Mouse (Mus musculus) intestine, postnatal 0 days (tissue): ENCODE data around the gene Nfkbie. TPM values are rescaled to one million over a fixed set of nuclear protein-coding genes. Genes with fewer than 3 reads are reported as not detected.

Experiments used
- ATAC-seq: fragments of 200-750 bp; cut with Nextera tagmentation; 2 replicates; pipeline ENCODE4 v1.8.0; 2017; ENCODE audit warnings: mild to moderate bottlenecking, moderate TSS enrichment, moderate library complexity
- H3K27ac ChIP-seq: fragments of 300-500 bp; sonication (generic); 2 replicates; pipeline ENCODE4 v1.5.1; 2014; ENCODE audit warnings: mild to moderate bottlenecking, low read depth, low read length, moderate library complexity
- H3K27me3 ChIP-seq: fragments of 300-500 bp; sonication (generic); replicated peaks from 2 replicates; pipeline ENCODE4 v1.6.1; 2014; ENCODE audit warnings: low read length, mixed read lengths; ENCODE audit not compliant: control insufficient read depth, insufficient read depth
- H3K36me3 ChIP-seq: fragments of 300-500 bp; sonication (generic); 2 replicates; pipeline ENCODE4 v1.6.1; 2014; ENCODE audit warnings: mild to moderate bottlenecking, moderate library complexity; ENCODE audit not compliant: control insufficient read depth, insufficient read depth
- H3K4me1 ChIP-seq: fragments of 300-500 bp; sonication (generic); replicated peaks from 2 replicates; pipeline ENCODE4 v1.6.1; 2014; ENCODE audit warnings: antibody characterized with exemption, low read length, mixed read lengths; ENCODE audit not compliant: control insufficient read depth, insufficient read depth
- H3K4me2 ChIP-seq: fragments of 300-500 bp; sonication (generic); replicated peaks from 2 replicates; pipeline ENCODE4 v1.6.1; 2014; ENCODE audit warnings: low read depth, mild to moderate bottlenecking, moderate library complexity
- H3K4me3 ChIP-seq: fragments of 300-500 bp; sonication (generic); 2 replicates; pipeline ENCODE4 v1.5.1; 2014; ENCODE audit warnings: low read depth, low read length
- H3K9ac ChIP-seq: fragments of 300-500 bp; sonication (generic); 2 replicates; pipeline ENCODE4 v1.6.1; 2014; ENCODE audit warnings: mild to moderate bottlenecking, low read depth, low read length
- H3K9me3 ChIP-seq: fragments of 300-500 bp; sonication (generic); 2 replicates; pipeline ENCODE4 v1.6.1; 2016; ENCODE audit warnings: mixed run types; ENCODE audit not compliant: control insufficient read depth
- CTCF ChIP-seq: sonication (generic); IDR thresholded peaks from 2 replicates; pipeline ENCODE4 v1.5.1; 2016; ENCODE audit warnings: low read depth, mild to moderate bottlenecking, control low read depth, antibody characterized with exemption, moderate library complexity
- WGBS: fragments of 180-500 bp; shearing (Covaris S2); extraction: QIAGEN DNeasy Blood & Tissue Kit; methylation state at CpG from one replicate; pipeline ENCODE4 v1.1.7; 2014; 5-methylcytosine and 5-hydroxymethylcytosine counted together
- polyA plus RNA-seq: library from polyadenylated mRNA; unstranded; fragments of >200 nt; fragmentation: Nextera tagmentation; extraction: Ambion mirVana; gene quantifications from 2 replicates; pipeline ENCODE4 v1.2.1, GENCODE M21; 2015

The Nfkbie gene
- polyA plus RNA-seq, 1 experiment from 2014 or later = 4.0 TPM

GRCm38 (mm10) chr17:45596631-45597396 lies 41.3 kb downstream of the Nfkbie start:
- TF ChIP-seq CTCF = peak; percentile 80
- WGBS = 57% methylated on average over 11 of the region's 11 CpGs

GRCm38 (mm10) chr17:45597787-45598186 lies 42.3 kb downstream of the Nfkbie start:
- Histone ChIP-seq H3K9ac (no peak overlapping the region), H3K4me2 (no peak overlapping the region)

More at GRCm38 (mm10) chr17:45596631-45597396, 41.3 kb downstream of the Nfkbie start:
- Histone ChIP-seq H3K27ac (no peak overlapping the region), H3K4me2 (no peak overlapping the region), H3K9ac (no peak overlapping the region), H3K9me3 (no peaks in the 10 kb centered on the region), H3K36me3 (no peaks in the 10 kb centered on the region), H3K4me3 (no peak overlapping the region), H3K4me1 (peaks cover 15% of the 10 kb centered on the region), H3K27me3 (no peaks in the 10 kb centered on the region)
- ATAC-seq = peak; percentile 42

GRCm38 (mm10) chr17:45598376-45598775 lies 42.9 kb downstream of the Nfkbie start:
- Histone ChIP-seq H3K27me3 (no peaks in the 10 kb centered on the region), H3K36me3 (no peaks in the 10 kb centered on the region), H3K9ac (no peak overlapping the region), H3K4me2 (no peak overlapping the region), H3K9me3 (no peaks in the 10 kb centered on the region), H3K4me3 (no peak overlapping the region), H3K27ac (no peak overlapping the region; the same call in 1 of the 2 replicates), H3K4me1 (peaks cover 4% of the 10 kb centered on the region; the same call in 1 of the 2 replicates)
- no peak for TF ChIP-seq CTCF
- WGBS = 79% methylated on average over 2 of the region's 2 CpGs
- ATAC-seq = no peak

More at GRCm38 (mm10) chr17:45597787-45598186, 42.3 kb downstream of the Nfkbie start:
- H3K4me1 ChIP-seq = peaks cover 10% of the 10 kb centered on the region
- 36% methylated on average over 3 of the region's 3 CpGs for WGBS
- H3K4me3 ChIP-seq = no peak overlapping the region
- TF ChIP-seq CTCF = no peak
- H3K36me3 ChIP-seq = no peaks in the 10 kb centered on the region
- no peaks in the 10 kb centered on the region for H3K9me3 ChIP-seq
- no peak overlapping the region for H3K27ac ChIP-seq
- H3K27me3 ChIP-seq = no peaks in the 10 kb centered on the region
- ATAC-seq = no peak

GRCm38 (mm10) chr17:45598891-45599290 lies 43.4 kb downstream of the Nfkbie start:
- no peak for TF ChIP-seq CTCF
- no peaks in the 10 kb centered on the region for H3K36me3 ChIP-seq
- WGBS = 18% methylated on average over 3 of the region's 3 CpGs
- H3K9ac ChIP-seq = no peak overlapping the region
- H3K27me3 ChIP-seq = no peaks in the 10 kb centered on the region
- peak overlapping the region; percentile 69 for H3K4me2 ChIP-seq
- peaks cover 4% of the 10 kb centered on the region; the same call in 1 of the 2 replicates for H3K4me1 ChIP-seq
- ATAC-seq = peak; percentile 37
- H3K27ac ChIP-seq = no peak overlapping the region; the same call in 1 of the 2 replicates
- peak overlapping the region; percentile 30; the same call in 1 of the 2 replicates for H3K4me3 ChIP-seq
- H3K9me3 ChIP-seq = no peaks in the 10 kb centered on the region

- H3K9me3 ChIP-seq = no peaks in the 10 kb centered on the region
- peak within 1 kb of the TSS; percentile 14; the same call in 1 of the 2 replicates for H3K9ac ChIP-seq
- H3K27me3 ChIP-seq = no peaks in the 10 kb centered on the region
- H3K4me3 ChIP-seq = peak within 1 kb of the TSS; percentile 30
- TF ChIP-seq CTCF = peak; percentile 27; the same call in 1 of the 2 replicates
- H3K4me2 ChIP-seq = peak within 1 kb of the TSS; percentile 69
- no peaks in the 10 kb centered on the region for H3K36me3 ChIP-seq
- peak; percentile 52 for ATAC-seq
- no peaks in the 10 kb centered on the region; the same call in 1 of the 2 replicates for H3K4me1 ChIP-seq
- no peak within 1 kb of the TSS; the same call in 1 of the 2 replicates for H3K27ac ChIP-seq
- 19% methylated on average over 32 of the region's 32 CpGs for WGBS
Observed at GRCm38 (mm10) chr17:45599446-45600242, 44.1 kb downstream of the Nfkbie start, which contains the start of gene Slc29a1. Gene Slc29a1, minus strand, starts transcription at chr17:45599606.

- no peak for ATAC-seq
- H3K4me3 ChIP-seq = no peak overlapping the region
- H3K27me3 ChIP-seq = no peaks in the 10 kb centered on the region
- WGBS = 75% methylated on average over 8 of the region's 8 CpGs
- TF ChIP-seq CTCF = no peak
- no peaks in the 10 kb centered on the region for H3K36me3 ChIP-seq
- H3K9ac ChIP-seq = no peak overlapping the region
- H3K4me2 ChIP-seq = no peak overlapping the region
- no peaks in the 10 kb centered on the region for H3K4me1 ChIP-seq
- H3K9me3 ChIP-seq = no peaks in the 10 kb centered on the region
- no peak overlapping the region for H3K27ac ChIP-seq
Observed at GRCm38 (mm10) chr17:45600267-45600666, 44.8 kb downstream of the Nfkbie start.
